Mouse (Mus musculus): ENCODE data around the gene Psmd11. TPM values are rescaled to one million over a fixed set of nuclear protein-coding genes. Genes with fewer than 3 reads are reported as not detected.
"Not testable (repeated sequence)": the region's sequence is repeated elsewhere in the genome, so short reads cannot be mapped to it uniquely, and the experiment has no call there.

The Psmd11 gene
- 43.9 and 59.3 TPM in 2 replicates for polyA plus RNA-seq (2012; rRNA removed)

DNA sequence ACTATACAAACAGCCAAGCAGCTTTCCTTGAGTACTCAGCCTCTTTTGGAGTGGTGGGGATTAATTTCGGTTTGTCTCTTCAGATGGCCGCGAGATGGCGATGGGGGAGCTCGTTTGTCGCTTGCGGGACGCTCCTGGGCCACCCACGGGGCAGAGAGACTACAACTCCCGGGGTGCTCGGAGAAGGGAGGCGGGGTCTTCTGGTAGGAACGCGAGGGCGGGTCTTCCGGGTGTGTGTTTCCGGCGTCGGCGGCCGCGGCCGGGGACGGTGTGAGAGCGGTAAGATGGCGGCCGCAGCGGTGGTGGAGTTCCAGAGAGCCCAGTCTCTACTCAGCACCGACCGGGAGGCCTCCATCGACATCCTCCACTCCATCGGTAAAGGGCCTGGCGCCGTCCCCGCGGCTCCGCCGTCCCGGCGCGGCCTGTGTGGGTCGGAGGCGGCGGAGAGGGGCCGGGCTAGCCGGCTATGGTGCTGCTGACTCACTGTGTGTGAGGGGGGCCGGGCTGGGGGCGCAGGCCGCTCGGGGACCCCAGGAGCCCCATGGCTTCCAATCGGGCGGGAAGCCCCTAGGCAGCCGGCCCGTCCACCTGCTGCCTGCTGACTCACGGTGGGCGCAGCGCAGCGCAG, at the start of gene Psmd11:
Psmd11 (plus strand) TSS at position 235 of the 628 bp plus-strand sequence.
- under 1% methylated on average over 57 of the region's 58 CpGs for WGBS
- DNase-seq (ENCODE audit: low read depth, low spot score), result peak; percentile 87

DNA sequence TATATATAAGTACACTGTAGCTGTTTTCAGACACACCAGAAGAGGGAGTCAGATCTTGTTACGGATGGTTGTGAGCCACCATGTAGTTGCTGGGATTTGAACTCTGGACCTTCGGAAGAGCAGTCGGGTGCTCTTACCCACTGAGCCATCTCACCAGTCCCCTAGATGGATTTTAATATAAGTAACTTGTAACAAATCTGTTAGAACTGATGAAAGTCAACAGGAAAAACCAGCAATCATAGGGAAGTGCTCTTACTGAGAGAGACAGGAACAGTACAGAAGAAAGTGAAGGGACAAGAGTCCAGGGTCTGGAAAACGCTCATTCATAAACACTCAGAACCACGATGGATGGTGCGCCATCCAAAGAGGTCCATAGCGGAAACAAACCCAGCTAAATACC, 49.2 kb upstream of the Psmd11 start:
- DNase-seq (ENCODE audit: low read depth, low spot score), result not testable (repeated sequence)
- WGBS, result 89% methylated on average over 7 of the region's 7 CpGs

DNA sequence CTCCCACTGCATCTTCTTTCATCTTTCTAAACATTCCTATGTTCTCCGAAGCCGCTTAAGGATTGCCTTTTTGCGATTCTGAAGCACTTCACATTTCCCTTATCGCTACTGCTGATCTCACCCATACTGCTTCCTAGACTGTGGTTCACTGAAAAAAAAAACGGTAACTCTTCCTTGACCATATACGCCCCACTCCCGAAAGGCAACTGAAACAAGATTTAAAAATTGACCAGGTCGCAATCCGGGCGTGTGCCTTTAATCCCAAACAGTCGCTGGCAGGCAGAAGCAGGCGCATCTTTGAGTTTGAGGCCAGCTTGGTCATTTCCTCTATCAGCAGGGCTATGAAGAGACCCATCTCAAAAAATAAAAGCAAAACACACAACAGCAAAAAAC, 45.8 kb upstream of the Psmd11 start:
- no peak for DNase-seq (ENCODE audit: low read depth, low spot score)
- WGBS, result 0% methylated on average over 12 of the region's 12 CpGs

DNA sequence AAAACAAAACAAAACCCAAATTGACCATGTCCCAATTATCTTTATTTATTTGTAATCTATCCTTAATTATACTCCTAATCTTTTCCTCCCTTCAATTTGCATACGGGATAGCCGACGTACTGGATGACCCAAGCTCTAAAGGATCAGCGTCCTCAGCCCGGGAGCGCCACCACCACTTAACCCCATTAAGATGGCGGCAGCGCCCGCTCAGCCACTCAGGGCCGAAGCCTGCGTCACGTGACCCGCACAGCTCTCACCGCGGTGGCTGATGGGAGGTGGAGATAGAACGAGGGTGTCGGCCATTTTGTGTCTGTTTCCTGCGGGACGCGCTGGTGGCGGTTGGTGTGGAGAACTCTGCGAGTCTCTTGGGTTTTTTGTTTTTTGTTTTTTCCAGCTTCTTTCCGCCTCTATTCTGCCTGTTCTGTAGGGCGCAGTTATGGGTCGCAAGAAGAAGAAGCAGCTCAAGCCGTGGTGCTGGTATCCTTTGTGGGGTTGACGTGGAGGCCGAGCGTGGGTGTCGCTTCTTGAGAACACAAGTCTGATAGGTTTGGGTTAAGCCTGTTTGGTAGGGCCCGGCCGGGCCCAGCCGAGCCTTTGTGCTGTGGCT, 45.3 kb upstream of the Psmd11 start, which contains the start of gene Zfp207:
Zfp207 (plus strand) TSS at position 261 of the 607 bp plus-strand sequence.
- under 1% methylated on average over 33 of the region's 33 CpGs for WGBS
- DNase-seq (ENCODE audit: low read depth, low spot score), result peak; percentile 92

DNA sequence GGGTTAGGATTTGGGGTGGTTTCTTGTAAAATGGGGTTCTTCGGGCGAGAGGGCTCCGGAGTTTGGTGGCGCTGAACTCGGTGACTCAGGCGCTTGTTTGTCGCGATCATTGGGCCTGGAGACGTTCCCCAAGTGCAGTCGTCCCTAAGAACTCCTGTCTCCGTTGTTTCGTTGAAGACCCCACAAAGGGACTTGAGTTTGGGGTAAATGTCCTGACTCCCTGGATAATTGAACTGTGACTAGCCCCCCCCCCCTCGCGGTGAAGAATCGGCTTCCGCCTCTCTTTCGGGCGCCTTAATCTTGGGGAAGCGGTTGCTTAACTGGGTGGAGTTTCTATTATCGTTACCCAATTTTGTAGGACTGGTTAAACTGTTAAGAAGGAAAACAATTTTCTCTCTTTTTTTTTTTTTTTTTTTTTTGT, 44.8 kb upstream of the Psmd11 start:
- DNase-seq (ENCODE audit: low read depth, low spot score), result no peak

DNA sequence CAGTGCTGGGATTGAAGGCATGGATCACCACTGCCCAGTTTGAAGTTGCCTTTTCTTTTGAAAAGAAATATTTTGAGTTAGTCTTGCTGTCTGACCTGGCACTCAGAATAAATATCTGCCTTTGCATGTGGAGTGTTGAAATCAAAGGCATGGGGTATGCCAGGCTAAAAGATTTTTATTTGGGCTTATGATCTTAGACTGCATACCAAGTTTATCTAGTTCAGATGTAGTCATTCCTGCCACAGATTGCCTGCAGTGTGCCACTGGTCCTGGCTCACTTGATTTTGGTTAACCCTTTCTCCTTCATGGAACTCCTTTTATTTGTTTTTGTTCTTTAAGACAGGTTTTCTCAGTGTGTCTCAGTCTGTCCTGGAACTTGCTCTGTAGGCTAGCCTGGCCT, 44.0 kb upstream of the Psmd11 start:
- no peak for DNase-seq (ENCODE audit: low read depth, low spot score)

More for the DNA sequence above, 44.8 kb upstream of the Psmd11 start:
- under 1% methylated on average over 20 of the region's 20 CpGs for WGBS

DNA sequence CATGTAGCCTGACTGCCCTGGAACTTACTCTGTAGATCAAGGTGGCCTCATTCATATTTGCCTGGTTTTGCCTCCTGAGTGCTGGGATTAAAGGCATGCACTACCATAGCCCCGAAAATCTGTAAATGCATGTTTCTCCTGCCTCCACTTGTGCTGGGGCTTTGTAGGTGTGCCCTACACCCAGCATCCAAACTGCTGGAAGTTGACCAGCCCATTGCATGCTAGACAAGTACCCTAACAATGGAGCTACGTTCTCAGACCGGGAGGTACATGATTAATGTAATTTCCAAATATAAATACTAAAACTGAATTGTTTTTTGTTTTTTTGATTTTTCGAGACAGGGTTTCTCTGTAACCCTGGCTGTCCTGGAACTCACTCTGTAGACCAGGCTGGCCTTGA, 43.4 kb upstream of the Psmd11 start:
- 6% methylated on average over 4 of the region's 4 CpGs for WGBS
- DNase-seq (ENCODE audit: low read depth, low spot score), result no peak

DNA sequence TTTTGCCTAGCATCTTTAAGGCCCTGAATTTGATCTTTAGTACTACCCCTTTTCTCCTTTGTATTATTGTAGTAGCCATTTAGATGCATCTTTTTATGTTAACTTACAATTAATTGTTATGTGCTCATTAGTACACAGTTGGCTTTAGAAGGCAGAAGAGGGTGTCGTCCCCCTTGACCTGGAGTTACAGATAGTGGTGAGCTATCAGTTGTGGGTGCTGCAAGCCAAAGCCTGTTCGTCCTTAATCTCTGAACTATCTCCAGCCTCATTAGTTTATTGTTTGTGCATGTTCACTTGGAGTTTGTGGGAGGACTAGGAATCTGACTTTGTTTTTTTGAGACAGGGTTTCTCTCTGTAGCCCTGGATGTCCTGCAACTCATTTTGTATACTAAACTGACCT, 41.6 kb upstream of the Psmd11 start:
- 51% methylated on average over 2 of the region's 2 CpGs for WGBS
- DNase-seq (ENCODE audit: low read depth, low spot score), result no peak

DNA sequence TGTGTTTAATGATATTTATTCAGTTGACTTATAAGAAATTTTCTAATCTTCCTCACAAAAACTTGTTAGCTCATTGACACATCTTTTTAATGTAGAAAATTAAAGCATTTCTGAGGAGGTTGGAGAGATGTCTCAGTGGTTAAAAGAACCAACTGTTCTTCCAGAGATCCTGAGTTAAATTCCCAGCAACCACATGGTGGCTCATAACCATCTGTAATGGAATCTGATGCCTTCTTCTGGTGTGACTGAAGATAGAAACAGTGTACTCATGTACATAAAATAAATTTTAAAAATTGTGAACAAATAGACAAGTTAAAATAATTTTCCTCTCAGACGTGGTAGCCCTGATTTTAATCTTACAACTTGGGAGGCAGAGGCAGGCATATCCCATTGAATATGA, 38.5 kb upstream of the Psmd11 start:
- no peak for DNase-seq (ENCODE audit: low read depth, low spot score)
- WGBS, result 84% methylated on average over 1 of the region's 1 CpGs

DNA sequence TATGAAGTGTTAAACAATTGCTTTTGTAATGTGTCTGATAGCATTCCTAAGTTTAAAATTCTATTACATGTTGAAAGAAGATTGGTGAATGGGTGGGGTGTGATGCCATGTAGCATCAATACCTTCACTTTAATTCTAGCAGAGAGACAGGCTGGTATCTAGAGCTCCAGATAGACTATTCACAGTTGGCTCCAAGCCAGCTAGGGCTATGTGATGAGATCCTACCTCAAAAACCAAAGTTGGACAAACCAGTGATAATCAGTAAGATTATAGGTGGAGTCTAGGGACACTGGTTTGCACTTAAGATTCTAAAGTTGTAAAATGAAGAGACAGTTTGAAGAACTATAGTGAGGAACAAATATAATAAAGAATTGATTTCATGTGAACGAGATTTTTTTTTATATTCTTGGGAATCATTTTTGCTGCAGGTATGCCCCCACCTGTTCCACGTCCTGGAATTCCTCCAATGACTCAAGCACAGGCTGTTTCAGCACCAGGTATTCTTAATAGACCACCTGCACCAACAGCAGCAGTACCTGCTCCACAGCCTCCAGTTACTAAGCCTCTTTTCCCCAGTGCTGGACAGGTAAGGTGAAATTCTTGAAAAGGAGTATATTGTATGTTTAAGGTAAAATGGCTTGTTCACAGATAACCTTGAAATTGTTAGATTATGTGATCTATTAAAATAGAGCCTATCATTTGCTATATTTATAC, 36.9 kb upstream of the Psmd11 start:
- no peak for DNase-seq (ENCODE audit: low read depth, low spot score)
- 72% methylated on average over 2 of the region's 2 CpGs for WGBS

DNA sequence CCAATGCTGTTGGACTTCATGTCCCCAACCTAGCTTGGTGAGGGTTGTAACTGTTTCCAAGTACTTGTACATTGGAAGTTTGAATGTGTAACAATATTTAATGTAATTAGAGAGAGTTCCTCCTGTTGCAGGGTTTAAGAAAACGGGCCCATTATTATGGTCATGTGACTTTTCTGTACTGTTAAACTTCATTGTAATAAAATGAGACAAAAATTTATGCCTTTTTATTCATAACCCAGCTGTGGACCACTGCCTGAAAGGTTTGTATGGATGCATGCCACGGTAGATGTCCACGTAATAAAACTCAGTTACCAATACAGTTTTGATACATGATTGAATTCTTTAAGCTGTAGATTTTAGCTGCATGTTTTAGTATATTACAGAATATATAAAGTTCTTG, 32.5 kb upstream of the Psmd11 start:
- no peak for DNase-seq (ENCODE audit: low read depth, low spot score)

DNA sequence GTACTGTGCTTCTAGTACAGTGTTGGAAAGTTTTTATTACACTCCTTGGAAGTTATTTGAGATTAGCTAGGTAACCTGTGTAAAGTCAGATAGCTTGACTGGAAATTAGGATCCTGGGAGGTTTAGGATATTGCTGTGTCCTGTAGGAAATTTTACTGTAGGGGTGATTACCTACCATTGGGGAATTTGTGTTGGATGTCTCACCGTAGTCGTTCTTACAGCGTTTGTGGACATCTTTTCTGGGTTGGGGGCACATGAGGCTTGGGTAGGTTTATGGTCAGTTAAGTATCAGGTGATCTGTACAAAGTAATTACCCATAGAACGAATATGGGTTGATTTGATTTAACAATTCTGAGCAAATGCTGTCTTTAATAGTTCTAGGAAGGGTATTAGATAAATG, 31.8 kb upstream of the Psmd11 start:
- no peak for DNase-seq (ENCODE audit: low read depth, low spot score)
- WGBS, result 82% methylated on average over 4 of the region's 4 CpGs

More for the DNA sequence above, 32.5 kb upstream of the Psmd11 start:
- 73% methylated on average over 3 of the region's 3 CpGs for WGBS

DNA sequence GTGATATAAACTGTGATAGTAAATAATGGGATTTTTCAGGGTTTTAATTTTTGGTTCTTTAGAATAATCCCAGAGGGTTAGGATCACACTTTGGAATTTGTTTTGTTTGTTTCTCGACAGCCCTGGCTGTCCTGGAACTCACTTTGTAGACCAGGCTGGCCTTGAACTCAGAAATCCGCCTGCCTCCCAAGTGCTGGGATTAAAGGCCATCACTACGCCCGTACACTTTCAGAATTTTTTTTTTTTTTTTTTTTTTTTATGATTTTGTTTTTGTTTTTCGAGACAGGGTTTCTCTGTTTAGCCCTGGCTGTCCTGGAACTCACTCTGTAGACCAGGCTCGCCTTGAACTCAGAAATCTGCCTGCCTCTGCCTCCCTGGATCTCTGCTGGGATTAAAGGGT, 20.5 kb upstream of the Psmd11 start:
- 93% methylated on average over 6 of the region's 6 CpGs for whole genome bisulfite sequencing

DNA sequence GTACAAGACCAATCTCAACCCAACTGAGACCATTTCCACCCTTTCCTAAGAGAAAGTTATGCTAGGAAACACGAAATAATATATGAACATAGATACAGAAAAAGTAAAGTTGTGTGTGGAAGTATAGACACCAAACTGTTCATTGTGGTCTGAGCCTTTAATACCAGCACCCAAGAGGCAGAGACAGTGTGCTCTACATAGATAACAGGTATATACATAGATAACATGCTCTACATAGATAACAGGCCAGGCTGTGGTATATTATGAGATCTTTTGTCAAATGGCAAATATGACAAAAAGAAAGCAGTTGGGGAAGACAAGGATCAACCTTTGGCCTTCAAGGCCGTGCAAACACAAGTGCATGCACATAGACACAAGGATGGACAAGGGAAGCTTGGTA, 18.0 kb upstream of the Psmd11 start:
- DNase-seq (ENCODE audit: low read depth, low spot score), result no peak
- 92% methylated on average over 2 of the region's 2 CpGs for WGBS

More for the DNA sequence above, 20.5 kb upstream of the Psmd11 start:
- DNase-seq (ENCODE audit: low read depth, low spot score), result not testable (repeated sequence)

DNA sequence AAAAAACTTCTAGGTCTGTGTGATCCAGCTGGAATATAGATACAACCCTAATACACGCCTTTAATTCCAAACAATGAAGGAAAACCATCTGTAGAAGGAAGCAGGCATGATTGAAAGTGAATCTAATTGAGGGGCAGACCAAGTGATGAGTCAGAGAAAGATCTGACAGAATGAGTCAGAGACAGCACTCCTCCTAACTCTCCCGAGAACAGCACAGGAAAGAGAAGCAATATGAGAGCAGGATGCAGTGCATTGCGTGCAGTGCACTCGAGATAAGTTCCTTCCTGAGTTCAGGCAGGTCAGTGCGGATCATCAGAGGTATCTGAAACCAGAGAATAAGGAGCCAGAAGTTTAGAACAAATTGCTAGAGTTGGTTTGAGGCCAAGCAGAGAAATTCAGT, 11.3 kb upstream of the Psmd11 start:
- DNase-seq (ENCODE audit: low read depth, low spot score), result no peak
- WGBS, result 83% methylated on average over 5 of the region's 5 CpGs

DNA sequence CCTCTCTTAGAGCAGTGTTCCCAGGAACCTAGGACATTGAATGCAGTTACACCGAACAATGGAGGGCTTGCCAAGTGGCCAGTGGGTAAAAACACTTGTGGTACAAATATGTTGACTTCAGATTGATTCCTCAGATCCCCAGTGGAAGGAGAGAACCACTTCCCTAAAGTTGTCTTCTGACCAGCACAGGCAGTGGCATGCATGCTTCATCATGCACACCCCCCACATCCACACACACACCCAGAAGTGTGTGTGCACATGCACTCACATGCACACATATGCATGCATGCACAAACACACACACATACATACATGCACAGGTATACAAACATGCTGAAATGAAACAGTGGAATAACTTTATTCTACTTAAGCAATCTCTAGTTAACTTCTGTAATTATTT, 8.7 kb upstream of the Psmd11 start:
- DNase-seq (ENCODE audit: low read depth, low spot score), result no peak
- WGBS, result 76% methylated on average over 1 of the region's 1 CpGs

DNA sequence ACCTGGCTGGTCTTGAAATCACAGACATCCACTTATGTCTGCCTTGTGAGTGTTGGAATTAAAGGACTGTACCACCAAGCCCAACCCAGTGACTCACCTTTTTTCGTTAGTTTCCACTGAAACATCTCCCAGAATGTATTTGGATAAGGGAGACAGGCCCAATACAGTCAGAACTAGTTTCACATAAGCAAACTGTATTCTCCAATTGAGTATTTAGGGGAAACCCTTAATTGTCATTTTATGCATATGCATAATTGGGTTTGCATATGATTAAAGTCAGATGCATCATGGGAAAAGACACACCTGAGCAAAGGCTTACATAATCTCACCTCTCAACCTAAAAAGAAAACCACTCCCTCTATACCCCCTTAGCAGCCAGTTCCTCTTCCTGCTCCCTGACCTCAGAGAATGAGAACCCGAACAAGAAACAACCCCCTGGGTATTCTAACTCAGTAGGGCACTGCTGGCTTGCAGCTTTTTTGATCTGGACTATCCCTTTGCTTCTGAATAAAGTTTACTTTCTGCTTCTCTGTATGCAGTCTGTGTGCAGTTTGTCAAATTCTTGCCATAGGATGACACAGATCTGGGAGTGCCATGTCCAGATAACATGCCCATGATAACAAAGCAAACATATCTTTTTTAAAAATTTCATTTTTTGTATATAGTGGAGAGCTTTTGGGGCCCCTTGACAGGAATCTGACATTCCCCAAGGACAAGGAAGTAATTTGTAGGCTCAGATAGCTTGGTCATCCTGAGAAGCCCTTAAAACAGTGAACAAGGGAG, 8.0 kb upstream of the Psmd11 start:
- 32% methylated on average over 2 of the region's 2 CpGs for WGBS

DNA sequence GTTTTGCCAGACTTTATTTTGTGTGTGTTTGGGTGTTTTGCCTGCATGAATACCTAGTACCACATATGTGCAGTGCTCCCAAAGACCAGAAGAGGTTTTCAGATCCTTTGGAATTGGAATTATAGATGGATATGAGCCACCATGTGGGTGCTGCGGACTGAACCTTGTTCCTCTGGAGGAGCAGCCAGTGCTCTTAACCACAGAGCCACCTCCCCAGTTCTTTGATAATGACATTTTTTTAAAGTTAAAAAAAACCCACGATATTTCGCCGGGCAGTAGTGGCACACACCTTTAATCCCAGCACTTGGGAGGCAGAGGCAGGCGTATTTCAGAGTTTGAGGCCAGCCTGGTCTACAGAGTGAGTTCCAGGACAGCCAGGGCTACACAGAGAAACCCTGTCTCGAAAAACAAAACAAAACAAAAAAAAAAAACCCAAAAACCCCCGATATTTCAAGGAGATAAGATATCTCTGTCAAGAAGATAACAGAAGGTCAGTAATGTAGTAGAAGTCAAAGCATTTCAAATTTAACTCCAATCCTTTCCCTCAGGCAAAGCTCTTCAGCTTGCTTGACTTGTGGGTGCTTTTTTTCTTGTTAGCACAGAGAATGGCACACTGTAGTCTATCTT, 6.9 kb upstream of the Psmd11 start:
- WGBS, result 83% methylated on average over 7 of the region's 7 CpGs
- no peak for DNase-seq (ENCODE audit: low read depth, low spot score)

More for the DNA sequence above, 8.0 kb upstream of the Psmd11 start:
- DNase-seq (ENCODE audit: low read depth, low spot score), result no peak

DNA sequence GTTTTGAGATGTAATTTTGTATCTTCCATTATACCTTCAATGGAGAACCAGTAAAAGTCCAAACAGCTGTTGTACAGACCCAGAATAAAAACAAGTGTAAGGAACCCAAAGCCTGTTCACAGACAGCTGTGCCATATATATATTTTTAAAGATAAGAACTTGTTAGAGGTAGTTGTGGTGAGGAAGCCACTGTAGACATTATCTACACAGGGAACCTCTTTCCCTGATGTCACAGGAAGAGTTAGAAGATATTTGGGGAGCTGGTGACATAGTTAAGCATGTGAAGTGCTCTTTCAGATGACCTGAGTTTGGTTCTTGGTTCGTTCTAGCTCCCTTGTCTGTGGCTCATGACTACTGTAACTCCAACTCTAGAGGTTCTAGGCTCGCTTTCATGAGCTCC, 3.7 kb upstream of the Psmd11 start:
- no peak for DNase-seq (ENCODE audit: low read depth, low spot score)
- WGBS, result 86% methylated on average over 2 of the region's 2 CpGs
